Mouse (Mus musculus) right cerebral cortex, postnatal 4 days (tissue): ENCODE measurements around the gene Xlr4a.
"Not testable (repeated sequence)": the region's sequence is repeated elsewhere in the genome, so short reads cannot be mapped to it uniquely, and the experiment has no call there.

ENCODE experiments used
- DNase-seq: peaks from one replicate; pipeline ENCODE4 v3.0.0-alpha.2; 2022

Gene Xlr4a

DNA sequence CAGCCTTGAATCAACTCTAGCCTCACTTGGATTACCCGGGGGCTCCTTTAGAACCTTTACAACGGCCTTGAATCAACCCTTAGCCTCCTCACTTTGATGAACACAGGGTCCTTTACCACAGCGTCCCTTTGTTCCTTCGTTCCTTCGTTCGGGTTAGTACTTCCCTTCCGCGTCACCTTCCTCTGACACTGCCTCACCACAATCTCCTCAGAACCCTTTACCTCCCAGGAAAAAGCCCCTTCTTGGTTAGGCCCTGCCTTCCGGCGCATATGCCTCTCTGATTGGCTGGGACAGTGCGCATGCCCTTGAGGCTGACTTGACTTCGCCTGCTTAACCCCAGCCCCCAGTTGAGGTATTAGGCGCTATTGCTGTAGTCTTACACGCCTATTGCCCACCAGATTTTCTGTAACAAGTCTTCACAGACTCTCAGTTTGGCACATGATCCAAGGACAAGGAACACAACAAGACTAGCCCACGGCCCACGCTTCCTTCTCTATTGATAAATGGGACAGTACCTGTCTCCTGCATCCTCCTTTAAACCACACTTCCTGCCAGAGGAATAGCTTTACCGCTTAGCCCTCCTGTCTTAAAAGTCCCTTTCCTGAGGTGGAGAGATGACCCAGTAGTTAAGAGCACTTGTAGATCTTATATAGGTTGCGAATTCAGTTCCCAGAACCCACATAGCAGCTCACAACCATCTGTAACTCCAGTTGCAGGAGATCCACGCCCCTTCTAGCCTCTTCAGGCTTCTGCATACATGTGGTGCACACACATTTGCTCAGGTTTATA is at the start of gene Xlr4a:
TSS of gene Xlr4a (minus strand) at position 212 of the 789 bp plus-strand sequence.
- DNase-seq: not testable (repeated sequence)

- not testable (repeated sequence) for DNase-seq
Measured at GRCm38 (mm10) chrX:73122859-73123829, 40.9 kb upstream of the Xlr4a start.

- DNase-seq: not testable (repeated sequence)
Measured at GRCm38 (mm10) chrX:73116747-73117146, 34.5 kb upstream of the Xlr4a start, which contains the start of gene Gm14685. TSS of gene Gm14685 (plus strand) at chrX:73117047.

DNA sequence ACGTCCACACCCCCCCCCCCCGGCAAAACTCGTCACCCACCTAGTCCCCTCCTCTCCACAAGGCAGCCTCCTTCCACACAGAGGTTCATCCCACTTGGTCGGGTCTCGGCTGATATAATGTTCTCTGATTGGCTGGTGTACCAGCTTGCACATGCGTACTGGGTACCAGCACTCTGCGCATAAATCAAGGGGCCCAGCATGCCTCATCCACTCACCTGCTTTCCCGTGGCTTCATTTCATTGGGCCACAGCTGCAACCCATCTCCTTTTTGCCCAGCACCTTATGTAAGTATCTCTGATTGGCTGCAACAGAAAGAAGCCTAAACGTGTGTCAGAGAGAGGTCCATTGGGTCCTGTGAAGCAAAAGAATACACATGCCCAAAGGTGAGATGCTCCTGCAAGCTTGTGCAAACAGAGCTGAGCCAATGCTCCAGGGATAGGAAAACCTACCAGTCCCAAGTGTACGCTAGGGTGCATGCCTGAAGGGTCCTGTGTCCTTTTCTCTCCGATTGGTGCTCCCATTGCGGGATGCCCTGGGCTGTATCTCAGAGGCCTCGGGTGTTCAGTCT is 14.7 kb upstream of the Xlr4a start, which contains the start of gene Xlr3a:
TSS of gene Xlr3a (minus strand) at position 155 of the 568 bp plus-strand sequence.
- DNase-seq: not testable (repeated sequence)

- not testable (repeated sequence) for DNase-seq
Measured at GRCm38 (mm10) chrX:73066765-73067312, 15.4 kb downstream of the Xlr4a start.

GRCm38 (mm10) chrX:73064415-73064793 is 17.9 kb downstream of the Xlr4a start, which contains the start of gene Pnma3:
TSS of gene Pnma3 (plus strand) at chrX:73064787.
- DNase-seq: peak; percentile 15

DNA sequence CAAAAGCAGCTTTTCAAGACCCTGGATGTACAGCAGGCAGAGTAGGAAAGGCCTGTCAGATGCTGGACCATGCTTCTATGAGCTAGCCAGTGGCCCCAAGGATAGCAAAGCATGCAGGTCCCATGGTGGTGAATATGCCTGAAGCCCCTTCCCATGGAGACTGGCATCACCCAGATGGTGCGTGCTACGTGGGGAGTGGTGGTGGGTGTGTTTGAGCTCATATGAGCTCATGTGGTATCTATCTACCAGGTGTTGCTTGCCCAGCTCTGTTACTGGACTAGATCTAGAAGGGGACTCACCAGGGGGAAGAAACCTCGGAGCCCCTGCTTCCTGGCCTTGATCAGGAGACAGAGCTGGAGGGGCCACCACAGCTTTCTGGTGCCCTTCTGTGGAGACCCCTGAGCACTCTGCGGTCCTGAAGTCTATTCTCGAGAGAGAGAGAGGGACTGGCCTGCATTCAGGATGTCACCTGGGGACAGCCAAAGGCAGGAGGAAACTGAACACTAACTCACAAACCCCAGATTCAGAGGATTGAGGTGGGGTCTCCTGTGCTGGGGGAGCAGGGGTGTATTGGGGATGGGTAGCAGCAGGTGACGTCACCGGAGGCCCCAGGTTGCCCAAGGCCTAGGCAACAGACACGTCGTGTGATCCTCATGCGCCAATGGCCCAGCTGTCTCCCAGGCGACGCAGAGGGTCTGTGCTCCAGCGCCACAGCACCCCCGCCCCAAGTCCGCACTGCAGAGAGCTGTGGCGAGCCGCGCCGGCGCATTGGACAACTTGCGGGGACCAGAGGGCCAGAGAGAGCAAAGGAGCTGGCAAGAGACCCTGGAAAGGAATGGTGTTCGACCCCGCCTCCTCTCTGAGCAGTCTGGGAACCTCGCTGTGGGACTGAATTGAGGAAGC is 18.5 kb downstream of the Xlr4a start:
- peak; percentile 49 for DNase-seq

- no peak for DNase-seq
Measured at GRCm38 (mm10) chrX:73062323-73062722, 20.0 kb downstream of the Xlr4a start.

- DNase-seq: no peak
Measured at GRCm38 (mm10) chrX:73061528-73061927, 20.8 kb downstream of the Xlr4a start.

DNA sequence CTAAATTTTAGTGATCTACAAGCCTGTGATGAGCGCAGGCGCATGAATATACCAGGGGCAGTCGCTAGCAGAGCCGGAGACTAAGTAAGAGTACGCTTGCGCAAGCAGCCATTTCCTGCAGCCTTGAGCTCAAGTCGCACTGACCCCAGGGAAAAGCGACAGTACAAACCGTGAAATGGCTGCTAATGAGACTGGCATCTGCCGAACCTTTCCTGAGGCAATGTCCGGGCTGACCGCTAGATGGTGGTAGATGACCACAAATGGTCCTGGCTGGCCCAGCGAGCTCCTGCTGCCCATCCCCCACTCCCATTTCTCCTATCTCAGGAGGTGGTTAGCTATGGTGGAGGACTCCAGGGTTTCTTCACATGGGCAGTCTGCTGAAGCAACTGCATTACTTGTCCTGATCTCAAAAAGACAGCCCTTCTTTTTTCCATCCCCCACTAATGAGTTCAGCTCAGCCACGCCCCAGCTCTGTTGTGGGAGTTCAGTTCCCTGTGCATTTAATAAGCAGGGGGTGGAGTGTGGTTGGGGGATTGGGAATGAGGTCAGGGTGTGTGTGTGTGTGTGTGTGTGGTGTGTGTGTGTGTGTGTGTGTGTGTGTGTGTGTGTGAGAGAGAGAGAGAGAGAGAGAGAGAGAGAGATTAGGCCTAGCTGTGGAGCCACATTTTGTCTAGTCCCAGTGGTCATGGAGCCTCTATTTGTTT is 28.3 kb downstream of the Xlr4a start:
- DNase-seq: peak; percentile 96

DNA sequence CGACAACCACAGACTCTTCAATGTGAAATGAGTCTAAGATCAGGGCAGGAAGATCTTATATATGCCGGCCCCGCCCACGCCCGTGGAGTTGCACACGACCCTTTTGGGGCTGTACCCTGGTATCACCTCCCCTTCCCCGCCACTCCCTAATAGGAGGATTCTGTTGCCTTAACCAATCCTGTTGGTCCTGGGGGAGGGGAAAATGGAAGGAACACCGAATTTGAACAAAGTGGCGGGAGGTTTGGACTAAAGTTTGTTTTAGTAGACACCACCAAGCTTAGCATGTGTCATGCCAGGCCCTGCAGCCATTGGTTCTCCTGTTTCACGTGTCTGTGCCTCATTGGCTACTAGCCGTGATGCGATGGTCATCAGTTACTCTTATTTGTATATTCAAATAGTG is 42.6 kb downstream of the Xlr4a start:
- no peak for DNase-seq

GRCm38 (mm10) chrX:73038831-73039230 is 43.4 kb downstream of the Xlr4a start:
- DNase-seq: no peak

- no peak for DNase-seq
Measured at GRCm38 (mm10) chrX:73037003-73037402, 45.3 kb downstream of the Xlr4a start, which contains the start of gene Pnma5. TSS of gene Pnma5 (minus strand) at chrX:73037103.
